Mouse (Mus musculus): ENCODE measurements around the gene Zbtb17.

The Zbtb17 gene

DNA sequence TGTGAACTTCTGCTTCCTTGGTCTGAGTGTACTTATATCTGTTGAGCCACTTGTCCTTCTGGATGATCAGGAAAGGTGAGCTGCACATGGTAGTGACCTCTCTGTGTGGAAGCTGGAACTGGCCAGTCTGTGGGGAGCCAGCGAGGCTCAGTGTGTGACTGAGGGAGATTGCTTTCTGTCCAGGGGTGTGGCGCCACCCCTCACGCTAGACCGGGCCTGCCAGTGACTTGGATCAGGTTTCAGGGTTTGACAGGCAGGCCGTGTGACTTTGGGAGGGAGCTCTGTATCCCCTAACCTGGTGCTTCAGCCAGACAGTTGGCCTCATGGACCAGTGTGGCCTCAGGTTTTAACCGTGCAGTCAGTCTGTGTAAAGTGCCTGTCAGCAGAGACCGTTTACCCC is 13.8 kb downstream of the Zbtb17 start:
- no peak for DNase-seq (ENCODE audit: extremely low spot score, low read depth, low spot score)

DNA sequence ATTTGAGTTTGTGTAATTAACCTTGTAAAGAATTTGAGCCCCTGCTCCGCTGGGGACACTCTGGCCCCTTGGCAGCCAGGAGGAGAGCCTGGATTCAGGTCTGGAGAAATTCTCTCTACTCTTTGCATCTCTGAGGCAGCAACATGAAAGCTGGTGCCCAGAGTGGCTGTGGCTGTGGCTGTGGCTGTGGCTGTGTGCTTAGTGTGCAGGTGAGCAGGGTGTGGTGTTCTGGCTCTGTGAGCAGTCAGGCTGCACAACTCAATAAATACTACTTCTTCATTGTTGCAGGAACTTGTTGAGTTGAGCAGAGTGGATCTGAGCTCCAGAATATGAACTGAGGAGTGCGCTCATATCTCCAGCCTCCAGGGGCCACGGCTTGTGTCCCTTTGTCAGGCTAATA is 14.4 kb downstream of the Zbtb17 start:
- DNase-seq (ENCODE audit: extremely low spot score, low read depth, low spot score): no peak

DNA sequence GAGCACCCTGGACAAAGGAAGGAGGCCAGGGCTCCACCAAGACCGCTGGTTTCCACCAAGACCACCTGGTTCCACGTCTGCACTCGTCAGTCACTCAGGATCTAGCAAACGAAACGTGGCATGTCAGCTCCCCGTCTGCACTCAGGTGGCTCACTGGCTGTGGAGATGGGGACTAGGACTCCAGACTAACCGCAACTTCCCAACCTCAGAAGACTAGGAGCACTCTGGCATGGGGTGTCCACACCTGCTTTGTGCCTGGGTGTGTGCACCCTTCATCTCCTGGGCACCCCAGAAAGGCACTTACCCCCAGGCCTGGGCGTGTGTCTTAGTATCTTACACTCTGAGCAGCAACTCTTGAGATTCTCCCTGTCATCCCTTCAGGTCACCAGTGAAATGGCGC is 15.3 kb downstream of the Zbtb17 start:
- no peak for DNase-seq (ENCODE audit: extremely low spot score, low read depth, low spot score)

DNA sequence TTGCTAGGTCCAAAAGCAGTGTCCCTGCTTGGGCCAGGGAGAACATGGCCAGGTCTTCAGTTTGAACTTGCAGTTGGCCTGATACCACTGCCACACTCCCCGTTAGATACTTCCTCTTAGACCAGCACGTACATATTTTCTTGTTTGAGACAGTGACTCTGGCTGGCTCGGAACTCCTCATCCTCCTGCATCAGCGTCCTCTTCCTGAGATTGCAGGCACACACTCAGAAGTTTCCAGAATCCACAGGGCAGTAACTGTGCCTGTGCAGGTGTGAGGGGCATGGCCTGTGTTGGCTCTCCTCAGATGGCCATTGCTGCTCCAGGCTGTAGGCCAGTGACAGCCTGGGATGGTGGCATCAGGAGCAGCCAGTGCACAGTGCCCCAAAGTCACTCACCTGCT is 16.0 kb downstream of the Zbtb17 start:
- DNase-seq (ENCODE audit: extremely low spot score, low read depth, low spot score): no peak

DNA sequence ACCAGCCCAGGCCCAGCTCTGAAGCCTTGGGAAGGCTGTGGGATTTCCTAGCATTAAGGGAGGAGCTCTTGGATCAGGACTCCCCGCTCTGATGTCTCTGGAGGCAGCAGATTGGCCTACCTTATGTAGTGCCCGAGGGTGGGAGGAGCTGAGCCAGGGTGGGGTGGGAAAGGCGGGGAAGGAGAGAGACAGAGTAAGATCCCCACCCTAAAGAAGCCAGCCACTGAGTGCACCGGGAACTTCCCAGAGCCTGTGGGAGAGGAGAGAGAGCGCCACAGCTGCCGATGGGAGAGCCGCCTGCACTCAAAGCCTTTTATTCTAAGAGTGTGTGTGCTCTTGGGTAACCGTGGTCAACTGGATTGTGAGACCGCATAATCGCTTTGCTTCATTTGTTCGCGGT is 16.6 kb downstream of the Zbtb17 start:
- no peak for DNase-seq (ENCODE audit: extremely low spot score, low read depth, low spot score)

DNA sequence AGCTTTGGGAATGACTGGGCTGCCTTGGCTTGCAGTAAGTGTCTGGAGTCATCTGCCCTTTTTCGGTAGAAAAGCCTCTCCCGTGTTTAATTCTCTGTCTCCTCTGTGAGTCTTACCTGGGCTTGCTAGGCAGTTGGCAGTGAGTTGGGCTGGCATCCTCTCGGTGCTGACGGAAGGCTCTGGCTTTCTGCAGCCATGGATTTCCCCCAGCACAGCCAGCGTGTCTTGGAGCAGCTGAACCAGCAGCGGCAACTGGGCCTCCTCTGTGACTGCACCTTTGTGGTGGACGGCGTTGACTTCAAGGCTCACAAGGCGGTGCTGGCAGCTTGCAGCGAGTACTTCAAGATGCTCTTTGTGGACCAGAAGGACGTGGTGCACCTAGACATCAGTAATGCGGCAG is 17.1 kb downstream of the Zbtb17 start:
- DNase-seq (ENCODE audit: extremely low spot score, low read depth, low spot score): no peak

DNA sequence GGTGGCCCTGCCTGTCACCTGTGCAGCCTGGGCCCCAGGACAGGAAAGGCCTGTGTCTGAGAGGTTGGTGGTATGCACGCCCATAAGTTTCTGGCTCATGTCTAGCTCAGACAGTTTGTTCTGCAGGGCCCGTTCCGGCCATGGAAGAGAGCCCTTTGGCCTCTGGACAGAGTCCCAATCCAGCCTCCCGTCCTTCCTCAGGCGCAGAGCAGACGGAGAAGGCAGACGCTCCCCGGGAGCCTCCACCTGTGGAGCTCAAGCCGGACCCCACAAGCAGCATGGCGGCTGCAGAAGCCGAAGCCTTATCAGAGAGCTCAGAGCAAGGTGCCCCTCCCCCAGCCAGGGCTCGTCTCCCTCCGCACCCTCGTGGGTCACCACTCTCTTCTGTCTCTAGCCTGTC is 19.0 kb downstream of the Zbtb17 start:
- DNase-seq (ENCODE audit: extremely low spot score, low read depth, low spot score): no peak

DNA sequence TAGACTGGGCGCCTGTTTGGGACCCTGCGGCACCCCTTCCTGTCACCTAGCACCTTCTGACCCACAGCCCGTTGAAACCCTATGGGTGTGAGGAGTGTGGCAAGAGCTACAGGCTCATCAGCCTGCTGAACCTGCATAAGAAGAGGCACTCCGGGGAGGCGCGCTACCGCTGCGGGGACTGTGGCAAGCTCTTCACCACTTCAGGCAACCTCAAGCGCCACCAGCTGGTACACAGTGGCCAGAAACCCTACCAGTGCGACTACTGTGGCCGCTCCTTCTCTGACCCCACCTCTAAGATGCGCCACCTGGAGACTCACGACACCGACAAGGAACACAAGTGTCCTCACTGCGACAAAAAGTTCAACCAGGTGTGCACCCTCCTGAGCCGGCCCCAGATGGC is 20.3 kb downstream of the Zbtb17 start:
- no peak for DNase-seq (ENCODE audit: extremely low spot score, low read depth, low spot score)

DNA sequence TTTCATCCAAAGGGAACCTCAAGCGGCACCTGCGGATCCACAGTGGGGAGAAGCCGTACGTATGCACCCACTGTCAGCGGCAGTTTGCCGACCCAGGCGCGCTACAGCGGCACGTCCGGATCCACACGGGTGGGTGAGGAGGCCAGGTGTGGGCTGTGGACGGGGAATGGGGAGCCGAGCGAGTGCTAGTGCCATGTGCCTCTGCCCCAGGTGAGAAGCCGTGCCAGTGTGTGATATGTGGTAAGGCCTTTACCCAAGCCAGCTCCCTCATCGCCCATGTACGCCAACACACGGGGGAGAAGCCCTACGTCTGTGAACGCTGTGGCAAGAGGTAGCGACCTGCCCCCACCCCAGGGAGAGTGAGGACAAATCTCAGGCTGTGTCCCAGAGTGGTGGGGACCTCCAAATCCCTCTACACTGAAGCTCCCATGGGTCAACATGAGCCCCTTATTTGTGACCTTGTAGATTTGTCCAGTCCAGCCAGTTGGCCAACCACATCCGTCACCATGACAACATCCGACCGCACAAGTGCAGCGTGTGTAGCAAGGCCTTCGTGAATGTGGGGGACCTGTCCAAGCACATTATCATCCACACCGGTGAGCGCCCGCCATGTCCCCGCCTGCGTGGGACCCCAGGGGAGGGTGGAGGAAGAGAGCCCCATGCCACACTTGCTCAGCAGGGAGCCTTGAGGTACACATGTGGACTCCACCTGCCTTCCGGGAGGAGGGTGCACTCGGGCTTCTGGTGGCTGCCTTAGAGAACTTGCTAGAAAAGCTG is 21.2 kb downstream of the Zbtb17 start:
- DNase-seq (ENCODE audit: extremely low spot score, low read depth, low spot score): no peak

DNA sequence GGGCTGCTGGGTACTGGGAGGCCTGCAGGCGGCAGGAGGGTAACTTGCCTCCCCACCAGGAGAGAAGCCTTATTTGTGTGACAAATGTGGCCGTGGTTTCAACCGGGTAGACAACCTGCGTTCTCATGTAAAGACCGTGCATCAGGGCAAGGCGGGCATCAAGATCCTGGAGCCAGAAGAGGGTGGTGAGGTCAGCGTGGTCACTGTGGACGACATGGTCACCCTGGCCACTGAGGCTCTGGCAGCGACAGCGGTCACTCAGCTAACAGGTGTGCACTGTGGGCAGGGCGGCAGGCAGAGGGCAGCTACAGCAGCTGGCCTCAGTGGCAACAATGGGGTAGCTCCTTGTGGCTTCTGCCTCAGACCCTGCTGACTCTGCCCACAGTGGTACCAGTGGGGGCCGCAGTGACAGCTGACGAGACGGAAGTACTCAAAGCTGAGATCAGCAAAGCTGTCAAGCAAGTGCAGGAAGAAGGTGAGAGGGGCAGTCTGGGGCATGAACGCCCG is 21.9 kb downstream of the Zbtb17 start:
- DNase-seq (ENCODE audit: extremely low spot score, low read depth, low spot score): no peak

DNA sequence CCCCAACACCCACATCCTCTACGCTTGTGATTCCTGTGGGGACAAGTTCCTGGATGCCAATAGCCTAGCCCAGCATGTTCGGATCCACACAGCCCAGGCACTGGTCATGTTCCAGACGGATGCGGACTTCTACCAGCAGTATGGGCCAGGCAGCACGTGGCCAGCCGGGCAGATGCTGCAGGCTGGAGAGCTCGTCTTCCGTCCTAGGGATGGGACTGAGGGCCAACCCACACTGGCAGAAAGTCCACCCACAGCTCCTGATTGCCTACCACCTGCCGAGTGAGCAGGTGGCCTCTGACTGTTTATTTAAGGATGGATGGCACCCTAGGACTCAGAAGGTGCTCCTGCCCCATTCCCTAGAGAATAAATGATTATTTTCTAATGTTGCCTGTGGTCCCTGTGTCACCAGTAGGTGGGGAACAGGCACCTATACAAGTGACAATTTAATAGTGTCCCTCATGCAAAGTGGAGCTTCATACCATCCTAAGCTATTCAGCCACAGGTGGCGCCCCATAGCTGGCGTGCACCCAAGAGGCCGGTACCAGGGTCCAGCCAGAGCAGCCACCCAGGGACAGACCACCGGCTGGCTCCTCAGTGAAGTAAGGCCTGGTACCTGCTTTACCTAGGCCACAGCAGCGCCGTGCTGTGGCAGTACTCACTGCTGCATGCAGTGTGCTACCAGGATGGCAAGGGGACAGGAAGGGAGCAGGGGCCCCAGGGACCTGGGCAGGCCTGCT is 22.6 kb downstream of the Zbtb17 start:
- no peak for DNase-seq (ENCODE audit: extremely low spot score, low read depth, low spot score)

DNA sequence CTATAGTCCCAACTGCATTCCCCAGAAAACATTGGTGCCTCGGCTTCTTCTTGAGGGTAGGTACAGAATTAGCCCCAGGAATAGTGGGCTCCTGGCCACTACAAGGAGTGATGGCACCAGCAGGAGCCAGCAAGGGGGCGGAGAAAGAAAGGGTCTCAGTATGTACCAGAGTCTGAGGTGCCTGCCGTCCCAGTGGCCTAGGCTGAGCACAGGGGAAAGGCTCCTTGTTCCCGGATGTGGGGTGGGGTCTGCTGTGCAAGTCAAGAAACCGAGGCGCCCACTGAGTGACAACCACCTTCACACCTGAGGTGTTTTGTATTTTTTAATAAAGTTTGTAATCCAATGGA is 23.1 kb downstream of the Zbtb17 start:
- DNase-seq (ENCODE audit: extremely low spot score, low read depth, low spot score): no peak

DNA sequence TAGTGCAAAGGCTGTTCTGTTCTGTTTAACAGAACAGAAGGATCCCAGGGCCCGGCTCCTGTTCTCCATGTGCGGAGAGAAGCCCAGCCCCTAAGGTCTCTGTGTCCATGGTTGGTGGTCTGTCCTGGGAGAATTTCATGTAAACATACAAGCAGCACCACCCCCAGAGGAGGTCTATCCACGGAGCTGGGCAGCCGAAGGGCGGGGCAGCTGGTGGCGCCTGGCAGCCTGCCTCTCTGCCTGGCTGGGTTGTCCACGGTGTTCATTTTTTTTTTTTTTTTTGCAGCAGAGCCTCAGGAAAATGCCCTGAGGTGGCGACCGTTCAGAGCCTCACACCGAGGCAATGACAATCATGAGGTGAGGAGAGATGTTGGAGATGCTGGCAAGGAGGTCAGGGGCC is 24.1 kb downstream of the Zbtb17 start:
- DNase-seq (ENCODE audit: extremely low spot score, low read depth, low spot score): no peak

DNA sequence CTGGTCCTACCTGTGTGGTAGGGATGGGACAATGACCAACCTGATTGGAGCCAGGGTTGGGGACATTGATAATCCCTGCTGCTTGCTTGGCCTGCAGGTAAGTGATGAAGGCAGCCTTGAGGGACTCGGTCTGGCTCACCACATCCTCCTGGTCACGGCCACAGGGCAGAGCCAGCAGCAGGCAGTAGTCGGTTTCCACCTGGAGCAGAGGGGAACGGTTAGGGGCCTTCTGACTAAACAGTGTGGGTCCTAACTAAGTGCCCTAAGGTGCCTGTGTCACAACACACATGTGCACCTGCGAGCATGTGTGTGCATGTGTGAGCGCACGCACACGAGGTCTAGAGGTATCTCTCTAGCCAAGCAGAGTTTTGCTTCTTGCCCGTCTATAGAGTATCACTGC is 24.9 kb downstream of the Zbtb17 start:
- no peak for DNase-seq (ENCODE audit: extremely low spot score, low read depth, low spot score)

DNA sequence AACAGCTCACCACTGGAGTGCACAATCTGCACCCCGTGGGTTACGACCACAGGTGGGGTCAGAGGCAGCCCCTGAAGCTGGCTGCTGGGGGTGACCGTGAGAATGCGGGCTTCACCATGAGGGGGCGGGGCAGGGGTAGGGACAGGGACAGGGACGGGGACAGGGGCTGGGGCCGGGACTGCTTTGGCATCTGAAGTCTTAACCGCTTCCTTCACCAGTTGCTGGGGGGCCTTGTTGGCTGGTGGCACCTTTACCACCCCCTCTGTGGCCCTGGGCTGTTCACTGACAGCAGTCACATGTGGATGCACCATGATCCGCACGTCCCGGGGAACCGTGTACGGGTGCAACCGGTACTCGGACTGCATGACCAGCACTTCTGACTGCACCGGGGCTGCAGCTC is 27.0 kb downstream of the Zbtb17 start:
- DNase-seq (ENCODE audit: extremely low spot score, low read depth, low spot score): no peak

DNA sequence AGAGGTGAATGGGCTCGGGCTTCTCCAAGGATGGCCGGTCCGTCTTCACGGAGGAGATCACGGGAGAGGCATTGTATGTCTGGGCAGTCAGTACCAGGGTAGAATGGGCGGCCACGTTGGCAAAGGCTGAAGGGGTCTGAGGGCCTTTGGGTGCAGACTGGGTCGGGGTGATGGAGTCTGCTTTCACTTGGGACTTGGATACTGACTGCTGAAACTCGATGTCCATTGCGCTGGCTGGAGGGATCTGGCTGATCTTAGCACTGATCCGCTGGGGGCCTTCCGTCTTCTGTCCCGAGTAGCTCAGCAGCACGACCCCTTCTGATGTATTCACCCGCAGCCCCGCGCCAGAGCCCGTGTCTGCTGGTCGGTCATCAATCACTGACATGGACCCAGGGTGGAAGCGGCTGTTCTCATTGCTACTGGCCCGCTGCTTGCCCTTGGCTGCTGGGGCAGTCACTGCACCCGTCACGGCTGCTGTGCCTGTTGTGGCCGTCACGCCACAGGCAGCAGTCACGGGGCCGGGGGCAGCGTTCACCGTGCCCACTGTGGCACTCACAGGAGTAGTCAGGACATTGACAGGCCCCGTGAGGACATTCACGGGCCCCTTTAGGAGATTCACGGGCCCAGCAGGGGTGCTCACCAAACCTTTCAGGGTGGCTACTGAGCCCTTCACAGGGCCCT is 28.3 kb downstream of the Zbtb17 start:
- DNase-seq (ENCODE audit: extremely low spot score, low read depth, low spot score): no peak

DNA sequence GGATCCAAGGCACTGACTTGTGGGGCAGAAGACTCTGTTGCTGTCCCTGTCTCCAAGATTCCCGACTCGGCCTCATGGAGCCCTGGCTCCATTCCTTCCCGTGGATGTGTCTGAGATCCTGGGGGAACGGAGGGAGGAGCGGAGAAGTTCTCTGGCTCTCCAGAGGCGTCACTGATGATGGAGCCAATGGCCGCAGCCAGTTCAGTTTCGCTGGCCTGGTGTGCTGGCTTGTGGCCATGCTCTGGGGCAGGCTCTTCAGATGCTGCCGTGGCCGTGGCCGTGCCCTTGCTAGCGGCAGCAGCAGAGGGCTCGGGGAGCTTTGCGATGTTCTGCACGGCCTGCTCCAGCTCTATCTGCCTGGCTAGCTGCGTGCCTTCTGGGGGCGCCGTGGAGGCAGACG is 30.0 kb downstream of the Zbtb17 start:
- DNase-seq (ENCODE audit: extremely low spot score, low read depth, low spot score): no peak

DNA sequence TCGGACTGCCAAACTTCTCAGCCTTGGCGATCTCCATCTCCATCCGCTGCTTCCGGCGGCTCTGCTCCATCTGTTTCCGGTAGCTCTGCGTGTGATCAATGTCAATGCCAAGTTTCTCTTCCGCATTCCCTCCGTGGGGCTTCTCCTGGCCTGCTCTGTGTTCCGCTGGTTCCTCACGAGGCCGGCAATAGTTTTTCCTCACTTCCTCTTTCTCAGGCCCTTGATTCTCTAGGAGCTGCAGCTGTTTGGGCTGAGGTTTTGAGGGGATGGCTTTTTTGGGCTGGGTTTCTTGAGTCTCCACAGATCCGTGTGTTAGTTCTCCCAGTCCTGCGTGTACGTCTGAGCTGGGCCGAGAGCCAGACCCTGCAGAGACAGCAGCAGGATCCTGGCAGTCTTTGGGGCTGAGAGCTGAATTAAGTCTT is 33.2 kb downstream of the Zbtb17 start:
- no peak for DNase-seq (ENCODE audit: extremely low spot score, low read depth, low spot score)

DNA sequence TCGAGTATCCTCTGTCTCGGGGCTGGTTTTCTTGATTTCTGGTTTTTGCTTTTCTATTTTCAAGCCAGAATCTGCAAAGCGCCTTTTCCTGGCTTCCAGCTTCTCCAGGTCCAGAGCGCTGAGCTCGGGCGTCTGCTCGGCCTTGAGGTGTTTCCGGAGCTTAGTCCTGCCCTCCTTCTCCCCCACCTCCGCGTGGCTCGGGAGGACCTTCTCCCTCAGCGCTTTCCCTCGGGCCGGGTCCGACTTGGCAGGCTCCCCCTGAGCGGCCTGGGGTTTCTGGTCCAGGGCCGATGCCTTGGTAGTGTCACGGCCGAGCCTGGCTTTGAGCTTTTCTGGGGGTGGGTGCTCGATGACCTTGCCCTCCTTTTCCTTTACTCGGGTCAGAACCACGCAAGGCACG is 33.8 kb downstream of the Zbtb17 start:
- DNase-seq (ENCODE audit: extremely low spot score, low read depth, low spot score): no peak

DNA sequence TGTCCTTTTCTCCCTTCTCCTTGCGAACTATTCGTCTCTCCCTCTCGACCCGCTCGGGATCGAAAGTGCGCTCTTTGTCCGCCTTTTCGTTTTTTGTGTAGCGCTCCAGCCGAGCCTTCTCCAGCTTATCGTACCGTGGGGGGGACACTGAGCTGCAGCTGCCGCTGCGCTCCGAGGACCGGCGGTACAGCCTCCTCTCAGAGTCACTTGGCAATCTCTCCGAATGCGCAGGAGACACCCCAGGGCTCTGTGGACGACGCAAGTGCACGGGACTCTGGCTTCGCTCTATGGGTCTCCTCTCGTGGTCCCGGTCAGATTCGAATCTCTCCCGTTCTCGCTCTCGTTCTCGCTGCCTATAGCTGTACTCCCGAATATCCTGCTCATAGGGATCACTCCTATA is 34.3 kb downstream of the Zbtb17 start:
- no peak for DNase-seq (ENCODE audit: extremely low spot score, low read depth, low spot score)

DNA sequence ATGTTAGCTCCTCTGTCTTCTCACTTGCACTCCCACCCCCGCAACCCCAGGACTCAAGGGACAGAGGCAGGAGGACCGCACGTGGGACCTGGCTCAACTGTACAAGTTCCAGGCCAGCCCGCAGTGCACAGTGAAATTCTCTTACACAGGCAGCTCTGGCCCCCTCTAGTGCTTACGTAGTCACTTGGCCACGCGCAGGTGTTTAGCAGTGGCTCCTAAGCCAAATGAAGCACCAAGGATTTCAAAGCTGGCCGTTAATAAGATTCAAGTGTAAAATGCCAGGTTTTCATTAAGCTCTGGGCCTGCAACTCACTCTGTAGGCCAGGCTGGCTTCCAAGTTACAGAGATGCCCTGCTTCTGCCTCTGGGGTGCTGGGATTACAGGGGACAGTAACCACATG is 35.0 kb downstream of the Zbtb17 start:
- no peak for DNase-seq (ENCODE audit: extremely low spot score, low read depth, low spot score)

DNA sequence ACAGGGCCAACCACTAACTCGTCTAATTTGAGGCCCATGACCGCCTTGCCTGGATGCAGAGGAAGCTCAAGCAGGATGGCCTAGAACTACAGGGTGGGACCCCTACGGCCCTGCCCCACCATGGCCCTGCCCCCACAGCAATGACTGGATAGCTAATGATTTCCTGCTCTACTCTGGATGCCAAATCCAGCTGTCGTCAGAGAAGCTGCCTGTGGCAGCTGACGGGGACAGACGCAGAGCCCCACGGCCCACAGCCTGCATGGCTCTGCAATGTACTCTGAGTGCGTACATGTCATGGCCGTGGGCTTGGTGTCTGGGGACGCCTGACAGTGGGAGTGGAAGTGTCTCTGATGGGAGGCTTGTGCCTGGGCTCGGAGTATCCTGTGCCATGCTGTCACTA is 39.6 kb downstream of the Zbtb17 start:
- DNase-seq (ENCODE audit: extremely low spot score, low read depth, low spot score): no peak

Measured in hindlimb bud, embryonic 11.5 days (tissue).